Mouse (Mus musculus) embryonic facial prominence, embryonic 11.5 days (tissue): ENCODE results near the gene Gm20908. TPM values are rescaled to one million over a fixed set of nuclear protein-coding genes. Genes with fewer than 3 reads are reported as not detected.
"Not testable (repeated sequence)": the region's sequence is repeated elsewhere in the genome, so short reads cannot be mapped to it uniquely, and the experiment has no call there.

Experiments used
- ATAC-seq: fragments of 200-750 bp; cut with Nextera tagmentation; replicated peaks from 2 replicates; pipeline ENCODE4 v1.8.0; 2017; ENCODE audit warnings: low read depth; ENCODE audit not compliant: insufficient number of reproducible peaks, low FRiP score, low TSS enrichment
- DNase-seq: peaks from one replicate; pipeline ENCODE4 v3.0.0-alpha.2; 2015; ENCODE audit warnings: low spot score
- H3K27ac ChIP-seq: fragments of 300-500 bp; sonication (generic); replicated peaks from 2 replicates; pipeline ENCODE4 v1.5.1; 2014; ENCODE audit warnings: mild to moderate bottlenecking, low read depth, low read length, control low read depth
- H3K27me3 ChIP-seq: fragments of 300-500 bp; sonication (generic); 2 replicates; pipeline ENCODE4 v1.6.1; 2014; ENCODE audit warnings: mild to moderate bottlenecking, low read length, moderate library complexity, mixed read lengths; ENCODE audit not compliant: control insufficient read depth, insufficient read depth
- H3K36me3 ChIP-seq: fragments of 300-500 bp; sonication (generic); replicated peaks from 2 replicates; pipeline ENCODE4 v1.6.1; 2014; ENCODE audit warnings: low read depth, mild to moderate bottlenecking, low read length, moderate library complexity, mixed read lengths; ENCODE audit not compliant: control insufficient read depth, insufficient read depth
- H3K4me1 ChIP-seq: fragments of 300-500 bp; sonication (generic); 2 replicates; pipeline ENCODE4 v1.6.1; 2014; ENCODE audit warnings: low read length, mixed read lengths; ENCODE audit not compliant: control insufficient read depth, insufficient read depth
- H3K4me2 ChIP-seq: fragments of 300-500 bp; sonication (generic); 2 replicates; pipeline ENCODE4 v1.6.1; 2014; ENCODE audit warnings: low read depth, mild to moderate bottlenecking, control low read depth, low read length, moderate library complexity
- H3K4me3 ChIP-seq: fragments of 300-500 bp; sonication (generic); 2 replicates; pipeline ENCODE4 v1.5.1; 2014; ENCODE audit warnings: low read depth, low read length, control low read depth
- H3K9ac ChIP-seq: fragments of 300-500 bp; sonication (generic); replicated peaks from 2 replicates; pipeline ENCODE4 v1.6.1; 2014; ENCODE audit warnings: mild to moderate bottlenecking, control low read depth, low read length
- H3K9me3 ChIP-seq: fragments of 300-500 bp; sonication (generic); replicated peaks from 2 replicates; pipeline ENCODE4 v1.6.1; 2016; ENCODE audit warnings: mild to moderate bottlenecking, low read length, inconsistent platforms, mixed read lengths; ENCODE audit not compliant: control insufficient read depth
- WGBS: fragments of 180-500 bp; shearing (Covaris S2); extraction: QIAGEN DNeasy Blood & Tissue Kit; methylation state at CpG from one replicate; pipeline ENCODE4 v1.1.7; 2014; 5-methylcytosine and 5-hydroxymethylcytosine counted together
- polyA plus RNA-seq: library from polyadenylated mRNA; unstranded; fragments of >200 nt; fragmentation: Nextera tagmentation; extraction: Ambion mirVana; gene quantifications from 2 replicates; pipeline ENCODE4 v1.2.1, GENCODE M21; 2014

Gene Gm20908
- polyA plus RNA-seq: not detected in 2 replicates

GRCm38 (mm10) chrY:64472966-64473365 lies at the start of gene Gm20908:
Gene Gm20908 (plus strand): TSS chrY:64473266.
- not testable (repeated sequence) for H3K9ac ChIP-seq, H3K36me3 ChIP-seq, H3K27ac ChIP-seq, H3K4me2 ChIP-seq, ATAC-seq, H3K9me3 ChIP-seq, H3K27me3 ChIP-seq, H3K4me3 ChIP-seq, DNase-seq, H3K4me1 ChIP-seq
- no CpG with 5 or more reads among the region's 6 CpGs for WGBS
